Mouse (Mus musculus): ENCODE data around the gene Pax2.
A peak's percentile ranks its signal among the peaks of the same experiment; 100 is the strongest.

The Pax2 gene

GRCm38 (mm10) chr19:44755693-44756420, at the start of gene Pax2:
Gene Pax2, plus strand, starts transcription at chr19:44756045.
- peak; percentile 31; the same call in 1 of the 2 replicates for ATAC-seq (ENCODE audit: low TSS enrichment)

GRCm38 (mm10) chr19:44708885-44709284, 47.0 kb upstream of the Pax2 start:
- no peak for ATAC-seq (ENCODE audit: low TSS enrichment)

GRCm38 (mm10) chr19:44716731-44717600, 38.9 kb upstream of the Pax2 start:
- ATAC-seq (ENCODE audit: low TSS enrichment): no peak

- ATAC-seq (ENCODE audit: low TSS enrichment): no peak
Measured at GRCm38 (mm10) chr19:44719292-44720193, 36.3 kb upstream of the Pax2 start.

- ATAC-seq (ENCODE audit: low TSS enrichment): no peak; the same call in 1 of the 2 replicates
Measured at GRCm38 (mm10) chr19:44720194-44720521, 35.7 kb upstream of the Pax2 start.

- ATAC-seq (ENCODE audit: low TSS enrichment): no peak
Measured at GRCm38 (mm10) chr19:44723611-44724440, 32.0 kb upstream of the Pax2 start.

GRCm38 (mm10) chr19:44725951-44726791, 29.7 kb upstream of the Pax2 start:
- ATAC-seq (ENCODE audit: low TSS enrichment): no peak

- ATAC-seq (ENCODE audit: low TSS enrichment): no peak
Measured at GRCm38 (mm10) chr19:44734116-44734515, 21.7 kb upstream of the Pax2 start.

GRCm38 (mm10) chr19:44734682-44735081, 21.2 kb upstream of the Pax2 start:
- no peak for ATAC-seq (ENCODE audit: low TSS enrichment)

GRCm38 (mm10) chr19:44740300-44740699, 15.5 kb upstream of the Pax2 start:
- ATAC-seq (ENCODE audit: low TSS enrichment): no peak

- no peak for ATAC-seq (ENCODE audit: low TSS enrichment)
Measured at GRCm38 (mm10) chr19:44741091-44741763, 14.6 kb upstream of the Pax2 start.

- no peak for ATAC-seq (ENCODE audit: low TSS enrichment)
Measured at GRCm38 (mm10) chr19:44741764-44742127, 14.1 kb upstream of the Pax2 start.

- no peak for ATAC-seq (ENCODE audit: low TSS enrichment)
Measured at GRCm38 (mm10) chr19:44742131-44743020, 13.5 kb upstream of the Pax2 start.

GRCm38 (mm10) chr19:44743021-44743415, 12.8 kb upstream of the Pax2 start:
- no peak for ATAC-seq (ENCODE audit: low TSS enrichment)

GRCm38 (mm10) chr19:44743961-44744520, 11.8 kb upstream of the Pax2 start:
- ATAC-seq (ENCODE audit: low TSS enrichment): no peak

GRCm38 (mm10) chr19:44745741-44746140, 10.1 kb upstream of the Pax2 start:
- no peak for ATAC-seq (ENCODE audit: low TSS enrichment)

GRCm38 (mm10) chr19:44746541-44747024, 9.3 kb upstream of the Pax2 start:
- ATAC-seq (ENCODE audit: low TSS enrichment): no peak

GRCm38 (mm10) chr19:44747471-44747870, 8.4 kb upstream of the Pax2 start:
- no peak for ATAC-seq (ENCODE audit: low TSS enrichment)

Data from frontal cortex, adult (tissue).